Mouse (Mus musculus) midbrain, embryonic 11.5 days (tissue): ENCODE measurements at regions not wholly inside any gene's neighbourhood (a gene's known extent, or its start where the extent isn't known, plus 50 kb on each side); places are given as distances from the start of the nearest gene placed in this dataset.

Source experiments
- ATAC-seq: fragments of 200-750 bp; cut with Nextera tagmentation; 2 replicates; pipeline ENCODE4 v1.8.0; 2017; ENCODE audit warnings: moderate TSS enrichment, moderate library complexity; ENCODE audit not compliant: low FRiP score
- DNase-seq: peaks from one replicate; pipeline ENCODE4 v3.0.0; 2015; ENCODE audit warnings: low spot score; ENCODE audit errors: missing footprints
- H3K27ac ChIP-seq: fragments of 300-500 bp; sonication (generic); 2 replicates; pipeline ENCODE4 v1.5.1; 2014; ENCODE audit warnings: low read depth, low read length
- H3K27me3 ChIP-seq: fragments of 300-500 bp; sonication (generic); 2 replicates; pipeline ENCODE4 v1.6.1; 2014; ENCODE audit warnings: mild to moderate bottlenecking, low read length, moderate library complexity, mixed read lengths; ENCODE audit not compliant: control insufficient read depth, insufficient read depth
- H3K36me3 ChIP-seq: fragments of 300-500 bp; sonication (generic); 2 replicates; pipeline ENCODE4 v1.6.1; 2014; ENCODE audit warnings: mild to moderate bottlenecking, low read length, moderate library complexity, mixed read lengths; ENCODE audit not compliant: control insufficient read depth, insufficient read depth
- H3K4me1 ChIP-seq: fragments of 300-500 bp; sonication (generic); 2 replicates; pipeline ENCODE4 v1.6.1; 2014; ENCODE audit warnings: low read length; ENCODE audit not compliant: control insufficient read depth, insufficient read depth
- H3K4me2 ChIP-seq: fragments of 300-500 bp; sonication (generic); 2 replicates; pipeline ENCODE4 v1.6.1; 2014; ENCODE audit warnings: mild to moderate bottlenecking, moderate library complexity
- H3K4me3 ChIP-seq: fragments of 300-500 bp; sonication (generic); 2 replicates; pipeline ENCODE4 v1.5.1; 2014; ENCODE audit warnings: low read depth, low read length
- H3K9ac ChIP-seq: fragments of 300-500 bp; sonication (generic); 2 replicates; pipeline ENCODE4 v1.6.1; 2014; ENCODE audit warnings: low read length
- H3K9me3 ChIP-seq: fragments of 300-500 bp; sonication (generic); 2 replicates; pipeline ENCODE4 v1.6.1; 2016; ENCODE audit warnings: low read length; ENCODE audit not compliant: control insufficient read depth
- WGBS: fragments of 180-500 bp; shearing (Covaris S2); extraction: QIAGEN DNeasy Blood & Tissue Kit; methylation state at CpG from one replicate; pipeline ENCODE4 v1.1.7; 2014; 5-methylcytosine and 5-hydroxymethylcytosine counted together

DNA sequence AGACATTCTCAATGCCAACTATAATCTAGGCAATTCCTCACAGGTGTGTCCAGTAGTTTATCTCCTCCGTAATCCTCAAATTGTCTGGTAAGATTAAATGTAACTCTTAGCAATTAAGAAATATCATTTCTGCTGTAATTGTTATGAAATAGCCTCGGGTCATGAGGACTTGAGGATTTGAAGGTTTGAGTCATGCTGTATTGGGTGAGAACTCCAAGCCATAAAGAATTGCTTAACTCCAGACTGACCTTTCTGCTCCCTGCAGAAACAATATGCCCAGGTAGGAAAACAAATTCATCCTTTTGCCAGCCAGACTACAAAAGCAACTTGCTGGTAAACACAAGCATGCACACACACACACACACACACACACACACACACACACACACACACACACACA is 190.8 kb upstream of the Kynu start:
- Histone ChIP-seq H3K4me1 (no peaks in the 10 kb centered on the region; the same call in 1 of the 2 replicates), H3K4me3 (no peak overlapping the region), H3K27ac (no peak overlapping the region), H3K9me3 (no peaks in the 10 kb centered on the region), H3K36me3 (no peaks in the 10 kb centered on the region), H3K9ac (no peak overlapping the region), H3K27me3 (no peaks in the 10 kb centered on the region), H3K4me2 (no peak overlapping the region)
- 78% methylated on average over 2 of the region's 2 CpGs for WGBS
- DNase-seq: no peak
- ATAC-seq: no peak

GRCm38 (mm10) chr2:43365812-43366211 is 189.3 kb upstream of the Kynu start:
- DNase-seq: no peak

GRCm38 (mm10) chr2:43403348-43403747 is 151.8 kb upstream of the Kynu start:
- Histone ChIP-seq H3K27ac (no peak overlapping the region), H3K9me3 (no peaks in the 10 kb centered on the region), H3K4me3 (no peak overlapping the region), H3K27me3 (no peaks in the 10 kb centered on the region), H3K4me2 (no peak overlapping the region), H3K9ac (no peak overlapping the region), H3K36me3 (no peaks in the 10 kb centered on the region), H3K4me1 (no peaks in the 10 kb centered on the region)
- ATAC-seq (no peak), DNase-seq (no peak)

More at GRCm38 (mm10) chr2:43365812-43366211, 189.3 kb upstream of the Kynu start:
- no peaks in the 10 kb centered on the region; the same call in 1 of the 2 replicates for H3K4me1 ChIP-seq
- H3K4me3 ChIP-seq: no peak overlapping the region
- no peaks in the 10 kb centered on the region for H3K27me3 ChIP-seq
- H3K27ac ChIP-seq: no peak overlapping the region
- no peak overlapping the region for H3K9ac ChIP-seq
- H3K36me3 ChIP-seq: no peaks in the 10 kb centered on the region
- no peaks in the 10 kb centered on the region for H3K9me3 ChIP-seq
- no peak overlapping the region for H3K4me2 ChIP-seq
- WGBS: 23% methylated on average over 2 of the region's 2 CpGs
- no peak for ATAC-seq

DNA sequence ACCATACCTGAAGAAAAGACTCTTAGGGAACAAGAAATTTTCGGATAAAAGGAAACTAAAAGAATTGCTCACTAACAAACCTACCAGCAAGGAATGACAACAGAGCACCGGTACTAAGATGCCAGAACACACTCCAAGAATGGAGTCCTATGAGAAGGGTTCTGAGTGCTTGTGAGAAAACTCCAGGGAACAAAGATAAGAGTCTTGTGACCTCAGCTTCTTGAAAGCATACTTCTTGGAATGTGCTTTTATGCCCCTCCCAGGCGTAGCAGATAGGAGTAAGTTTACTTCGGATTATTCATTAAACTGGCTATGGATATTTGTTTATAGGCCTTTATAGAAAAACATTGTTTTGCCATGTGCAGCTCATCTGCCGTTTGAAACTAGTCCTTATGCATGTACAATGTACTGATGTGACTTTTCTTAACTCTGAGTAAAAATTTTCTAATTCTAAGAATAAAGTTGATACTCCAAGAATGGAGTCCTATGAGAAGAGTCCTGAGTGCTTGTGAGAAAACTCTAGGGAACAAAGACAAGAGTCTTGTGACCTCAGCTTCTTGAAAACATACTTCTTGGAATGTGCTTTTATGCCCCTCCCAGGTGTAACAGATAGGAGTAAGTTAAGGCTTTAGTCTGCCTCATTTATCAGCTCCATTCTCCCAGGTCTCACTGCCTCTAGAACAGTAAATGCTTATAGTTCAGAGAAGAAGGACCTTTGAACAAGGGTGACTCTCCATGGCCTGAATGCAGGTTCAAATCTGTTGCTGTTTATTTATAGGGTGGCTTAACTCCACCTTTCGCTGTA is 150.8 kb upstream of the Kynu start:
- Histone ChIP-seq H3K27me3 (no peaks in the 10 kb centered on the region), H3K4me1 (no peaks in the 10 kb centered on the region), H3K27ac (no peak overlapping the region), H3K9ac (no peak overlapping the region), H3K4me3 (no peak overlapping the region), H3K4me2 (no peak overlapping the region), H3K36me3 (no peaks in the 10 kb centered on the region), H3K9me3 (no peaks in the 10 kb centered on the region)
- DNase-seq: no peak
- 87% methylated on average over 6 of the region's 6 CpGs for WGBS
- ATAC-seq: no peak

- peaks cover 4% of the 10 kb centered on the region for H3K4me1 ChIP-seq
- H3K9ac ChIP-seq: no peak overlapping the region
- H3K27me3 ChIP-seq: no peaks in the 10 kb centered on the region
- ATAC-seq (no peak), DNase-seq (no peak)
- no peak overlapping the region for H3K27ac ChIP-seq
- H3K4me2 ChIP-seq: no peak overlapping the region
- no peaks in the 10 kb centered on the region for H3K9me3 ChIP-seq
- WGBS: 16% methylated on average over 3 of the region's 3 CpGs
- no peaks in the 10 kb centered on the region for H3K36me3 ChIP-seq
- H3K4me3 ChIP-seq: no peak overlapping the region
These were observed 117.9 kb upstream of the Kynu start for GRCm38 (mm10) chr2:43437251-43437650.

- Histone ChIP-seq H3K9me3 (no peaks in the 10 kb centered on the region), H3K9ac (no peak overlapping the region), H3K4me2 (no peak overlapping the region), H3K4me1 (no peaks in the 10 kb centered on the region), H3K36me3 (no peaks in the 10 kb centered on the region), H3K27me3 (no peaks in the 10 kb centered on the region), H3K4me3 (no peak overlapping the region), H3K27ac (no peak overlapping the region)
- WGBS: 88% methylated on average over 10 of the region's 10 CpGs
- DNase-seq (no peak), ATAC-seq (no peak)
These were observed 99.8 kb upstream of the Kynu start for GRCm38 (mm10) chr2:43455158-43455873.

GRCm38 (mm10) chr2:43469161-43469560 is 86.0 kb upstream of the Kynu start:
- no peak overlapping the region for H3K9ac ChIP-seq
- ATAC-seq (no peak), DNase-seq (no peak)
- no peaks in the 10 kb centered on the region for H3K27me3 ChIP-seq
- H3K36me3 ChIP-seq: no peaks in the 10 kb centered on the region
- no peak overlapping the region for H3K4me2 ChIP-seq
- WGBS: 82% methylated on average over 3 of the region's 3 CpGs
- no peaks in the 10 kb centered on the region for H3K9me3 ChIP-seq
- H3K4me3 ChIP-seq: no peak overlapping the region
- H3K27ac ChIP-seq: no peak overlapping the region
- no peaks in the 10 kb centered on the region for H3K4me1 ChIP-seq

DNA sequence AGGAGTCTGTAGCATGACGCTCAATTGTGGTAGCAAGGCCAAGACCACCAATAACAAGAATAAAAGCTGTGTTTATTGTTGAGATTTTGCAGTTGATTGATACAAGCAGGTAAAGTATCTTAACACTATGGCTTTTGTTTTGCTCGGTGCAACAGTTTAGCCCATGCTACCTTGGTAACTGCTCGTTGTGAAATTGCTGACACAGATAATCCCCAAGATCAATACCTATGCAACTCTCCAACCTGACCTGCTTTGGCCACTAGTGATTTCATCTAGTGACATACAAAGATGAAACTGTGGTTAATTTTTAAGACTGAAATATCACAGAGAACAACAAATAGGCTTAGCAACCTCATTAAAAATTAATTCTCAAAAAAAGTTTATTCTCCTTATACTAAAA is 85.2 kb upstream of the Kynu start:
- Histone ChIP-seq H3K4me3 (no peak overlapping the region), H3K4me2 (no peak overlapping the region), H3K9ac (no peak overlapping the region), H3K4me1 (no peaks in the 10 kb centered on the region), H3K36me3 (no peaks in the 10 kb centered on the region), H3K9me3 (no peaks in the 10 kb centered on the region), H3K27ac (no peak overlapping the region), H3K27me3 (no peaks in the 10 kb centered on the region)
- 85% methylated on average over 3 of the region's 3 CpGs for WGBS
- ATAC-seq: no peak
- DNase-seq: no peak

GRCm38 (mm10) chr2:43478494-43478893 is 76.6 kb upstream of the Kynu start:
- no peaks in the 10 kb centered on the region for H3K4me1 ChIP-seq
- H3K4me3 ChIP-seq: no peak overlapping the region
- DNase-seq (no peak), ATAC-seq (no peak)
- H3K9me3 ChIP-seq: no peaks in the 10 kb centered on the region
- no peaks in the 10 kb centered on the region for H3K36me3 ChIP-seq
- H3K27ac ChIP-seq: no peak overlapping the region
- H3K4me2 ChIP-seq: no peak overlapping the region
- H3K9ac ChIP-seq: no peak overlapping the region
- no peaks in the 10 kb centered on the region for H3K27me3 ChIP-seq
